Mouse (Mus musculus) kidney, embryonic 15.5 days (tissue): Measurements from ENCODE around the gene Gm42878. TPM values are rescaled to one million over a fixed set of nuclear protein-coding genes. Genes with fewer than 3 reads are reported as not detected.
"Not testable (repeated sequence)": the region's sequence is repeated elsewhere in the genome, so short reads cannot be mapped to it uniquely, and the experiment has no call there.

Source experiments
- ATAC-seq: fragments of 200-750 bp; cut with Nextera tagmentation; replicated peaks from 2 replicates; pipeline ENCODE4 v1.8.0; 2017; ENCODE audit warnings: moderate TSS enrichment; ENCODE audit not compliant: low FRiP score
- H3K27ac ChIP-seq: fragments of 300-500 bp; sonication (generic); 2 replicates; pipeline ENCODE4 v1.5.1; 2015; ENCODE audit warnings: mild to moderate bottlenecking, inconsistent platforms
- H3K27me3 ChIP-seq: fragments of 300-500 bp; sonication (generic); 2 replicates; pipeline ENCODE4 v1.6.1; 2015; ENCODE audit warnings: inconsistent platforms
- H3K36me3 ChIP-seq: fragments of 300-500 bp; sonication (generic); 2 replicates; pipeline ENCODE4 v1.6.1; 2015; ENCODE audit warnings: inconsistent platforms
- H3K4me1 ChIP-seq: fragments of 300-500 bp; sonication (generic); 2 replicates; pipeline ENCODE4 v1.6.1; 2015; ENCODE audit warnings: inconsistent platforms
- H3K4me2 ChIP-seq: fragments of 300-500 bp; sonication (generic); 2 replicates; pipeline ENCODE4 v1.6.1; 2015; ENCODE audit warnings: moderate library complexity, mild to moderate bottlenecking, inconsistent platforms
- H3K4me3 ChIP-seq: fragments of 300-500 bp; sonication (generic); replicated peaks from 2 replicates; pipeline ENCODE4 v1.5.1; 2015; ENCODE audit warnings: mild to moderate bottlenecking, inconsistent platforms
- H3K9ac ChIP-seq: fragments of 300-500 bp; sonication (generic); 2 replicates; pipeline ENCODE4 v1.6.1; 2015; ENCODE audit warnings: mild to moderate bottlenecking, inconsistent platforms
- H3K9me3 ChIP-seq: fragments of 300-500 bp; sonication (generic); replicated peaks from 2 replicates; pipeline ENCODE4 v1.6.1; 2016; ENCODE audit warnings: inconsistent platforms
- WGBS: fragments of 180-500 bp; shearing (Covaris S2); methylation state at CpG from one replicate; pipeline ENCODE4 v1.1.7; 2015; ENCODE audit warnings: mixed read lengths; 5-methylcytosine and 5-hydroxymethylcytosine counted together
- polyA plus RNA-seq: library from polyadenylated mRNA; unstranded; fragments of >200 nt; fragmentation: Nextera tagmentation; extraction: Ambion mirVana; gene quantifications from 2 replicates; pipeline ENCODE4 v1.2.1, GENCODE M21; 2015

Gm42878 gene
- polyA plus RNA-seq, 1 experiment from 2014 or later, result not detected

- not testable (repeated sequence) for H3K4me1 ChIP-seq, H3K9ac ChIP-seq, H3K27me3 ChIP-seq, H3K9me3 ChIP-seq, H3K4me3 ChIP-seq, H3K4me2 ChIP-seq, H3K27ac ChIP-seq, ATAC-seq
- peaks cover 58% of the 10 kb centered on the region for H3K36me3 ChIP-seq
- 90% methylated on average over 11 of the region's 17 CpGs for WGBS
Observed at GRCm38 (mm10) chr5:121519758-121520157, 25.5 kb downstream of the Gm42878 start.

DNA sequence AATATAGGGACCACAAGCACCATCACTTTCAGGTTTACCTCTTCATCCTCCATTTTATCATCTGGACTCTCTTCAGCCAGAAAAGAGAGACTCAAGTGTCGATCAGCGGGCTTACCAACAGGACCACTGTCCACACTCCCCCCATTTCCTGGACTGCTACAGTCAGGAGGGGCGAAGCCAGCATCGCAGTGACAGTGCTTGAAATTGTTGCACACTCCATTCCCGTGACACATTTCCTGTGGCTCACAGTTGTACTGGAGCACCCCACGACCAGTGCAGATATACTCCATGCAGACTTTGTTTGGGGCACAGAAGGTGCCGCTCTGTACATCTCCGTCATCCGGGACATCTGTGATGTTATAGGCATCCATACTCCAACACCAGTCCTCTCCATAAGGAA lies 26.3 kb downstream of the Gm42878 start:
- Histone ChIP-seq H3K27ac (no peak overlapping the region), H3K9ac (no peak overlapping the region), H3K4me3 (no peak overlapping the region), H3K4me2 (no peak overlapping the region), H3K27me3 (no peaks in the 10 kb centered on the region), H3K36me3 (peaks cover 50% of the 10 kb centered on the region), H3K9me3 (no peaks in the 10 kb centered on the region), H3K4me1 (no peaks in the 10 kb centered on the region)
- no peak for ATAC-seq
- 89% methylated on average over 9 of the region's 9 CpGs for WGBS

GRCm38 (mm10) chr5:121510009-121510408 lies 35.3 kb downstream of the Gm42878 start:
- no peaks in the 10 kb centered on the region for H3K27me3 ChIP-seq
- H3K9ac ChIP-seq, result no peak overlapping the region
- no peak overlapping the region for H3K27ac ChIP-seq
- H3K4me2 ChIP-seq, result no peak overlapping the region
- H3K9me3 ChIP-seq, result no peaks in the 10 kb centered on the region
- no peaks in the 10 kb centered on the region for H3K4me1 ChIP-seq
- no peak overlapping the region for H3K4me3 ChIP-seq
- 83% methylated on average over 7 of the region's 7 CpGs for WGBS
- no peak for ATAC-seq
- H3K36me3 ChIP-seq, result no peaks in the 10 kb centered on the region

GRCm38 (mm10) chr5:121506846-121507245 lies 38.4 kb downstream of the Gm42878 start:
- H3K27me3 ChIP-seq, result no peaks in the 10 kb centered on the region
- no peaks in the 10 kb centered on the region for H3K4me1 ChIP-seq
- no peak overlapping the region for H3K27ac ChIP-seq
- no peak overlapping the region for H3K4me3 ChIP-seq
- WGBS, result 91% methylated on average over 1 of the region's 1 CpGs
- no peak overlapping the region for H3K9ac ChIP-seq
- ATAC-seq, result no peak
- no peaks in the 10 kb centered on the region for H3K36me3 ChIP-seq
- H3K9me3 ChIP-seq, result no peaks in the 10 kb centered on the region
- H3K4me2 ChIP-seq, result no peak overlapping the region

DNA sequence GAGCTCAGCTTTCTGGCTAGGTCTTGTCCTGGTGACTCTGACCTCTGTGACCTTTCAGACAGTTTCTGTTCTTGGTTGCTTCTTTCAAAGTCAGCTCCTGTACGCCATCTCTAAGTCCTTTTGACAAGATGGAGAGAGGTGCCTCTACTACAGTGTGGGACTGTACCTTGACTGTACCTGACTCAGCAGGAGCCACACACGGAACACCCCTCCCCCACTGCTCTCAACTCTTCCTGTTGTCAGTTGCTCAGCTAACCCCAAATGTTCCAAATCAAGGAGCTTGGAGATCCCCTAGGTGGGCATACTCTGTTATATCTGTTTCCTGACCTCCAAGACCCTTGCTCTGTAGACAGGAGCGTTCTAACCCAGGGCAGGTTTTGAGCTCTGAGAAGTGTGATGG lies 42.1 kb downstream of the Gm42878 start, which contains the start of gene Adam1b:
Adam1b (minus strand) TSS at position 205 of the 400 bp plus-strand sequence.
- 78% methylated on average over 3 of the region's 3 CpGs for WGBS
- Histone ChIP-seq H3K9me3 (no peaks in the 10 kb centered on the region), H3K4me1 (no peaks in the 10 kb centered on the region), H3K27ac (no peak within 1 kb of the TSS), H3K27me3 (no peaks in the 10 kb centered on the region), H3K36me3 (no peaks in the 10 kb centered on the region), H3K4me2 (no peak within 1 kb of the TSS), H3K9ac (no peak within 1 kb of the TSS), H3K4me3 (no peak within 1 kb of the TSS)
- no peak for ATAC-seq

- not testable (repeated sequence) for H3K9ac ChIP-seq, H3K27ac ChIP-seq, H3K4me3 ChIP-seq, H3K4me2 ChIP-seq, H3K4me1 ChIP-seq, H3K36me3 ChIP-seq, ATAC-seq, H3K9me3 ChIP-seq, H3K27me3 ChIP-seq
- WGBS, result 82% methylated on average over 11 of the region's 17 CpGs
Observed at GRCm38 (mm10) chr5:121501424-121501996, 43.8 kb downstream of the Gm42878 start.

DNA sequence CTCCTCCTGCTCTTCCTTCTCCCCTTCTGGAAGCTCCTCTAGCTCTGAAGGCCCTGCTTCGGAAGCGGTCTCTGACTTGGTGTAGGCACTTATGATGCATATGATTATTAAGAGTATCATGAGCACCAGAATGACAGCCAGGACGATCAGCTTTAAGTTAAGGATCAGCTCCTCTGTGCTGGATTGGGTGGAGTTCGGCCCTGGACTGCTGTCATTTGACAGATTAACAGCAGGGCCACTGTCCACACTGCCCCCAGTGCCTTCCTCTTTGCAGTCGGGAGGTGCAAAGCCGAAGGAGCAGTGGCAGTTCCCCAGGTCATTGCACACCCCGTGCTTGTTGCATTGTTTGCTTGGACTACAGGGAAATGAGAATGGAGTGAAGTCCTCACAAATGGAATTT lies 44.6 kb downstream of the Gm42878 start:
- Histone ChIP-seq H3K36me3 (no peaks in the 10 kb centered on the region), H3K9me3 (no peaks in the 10 kb centered on the region), H3K4me2 (no peak overlapping the region), H3K27me3 (no peaks in the 10 kb centered on the region), H3K27ac (no peak overlapping the region), H3K9ac (no peak overlapping the region), H3K4me1 (no peaks in the 10 kb centered on the region), H3K4me3 (no peak overlapping the region)
- ATAC-seq, result no peak
- 57% methylated on average over 7 of the region's 7 CpGs for WGBS

DNA sequence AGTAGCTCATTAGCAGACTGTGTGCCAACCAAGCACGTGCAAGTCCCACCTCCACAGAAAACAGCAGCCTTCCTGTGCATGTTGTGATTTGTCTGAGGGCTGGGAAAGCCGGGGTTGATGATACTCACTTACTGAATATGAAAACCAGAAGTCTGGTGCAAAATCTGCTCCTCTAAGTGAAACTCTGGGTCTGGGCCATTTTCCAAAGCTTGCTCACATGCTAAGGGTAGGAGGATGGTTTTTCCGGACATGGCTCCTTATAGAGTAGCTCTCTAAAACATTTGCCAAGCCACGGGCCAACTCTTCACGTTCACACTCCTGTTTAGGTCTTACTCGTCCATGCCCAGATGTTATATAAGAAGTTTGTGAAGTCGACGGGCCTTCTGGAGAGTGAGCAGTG lies 52.0 kb downstream of the Gm42878 start:
- no peak overlapping the region for H3K9ac ChIP-seq
- WGBS, result 73% methylated on average over 8 of the region's 8 CpGs
- no peaks in the 10 kb centered on the region for H3K4me1 ChIP-seq
- H3K36me3 ChIP-seq, result no peaks in the 10 kb centered on the region
- no peaks in the 10 kb centered on the region for H3K9me3 ChIP-seq
- no peak overlapping the region for H3K4me3 ChIP-seq
- H3K4me2 ChIP-seq, result no peak overlapping the region
- no peak overlapping the region for H3K27ac ChIP-seq
- no peaks in the 10 kb centered on the region for H3K27me3 ChIP-seq
- no peak for ATAC-seq

GRCm38 (mm10) chr5:121484801-121485200 lies 60.5 kb downstream of the Gm42878 start:
- H3K9ac ChIP-seq, result no peak overlapping the region
- H3K27ac ChIP-seq, result no peak overlapping the region
- ATAC-seq, result no peak
- 81% methylated on average over 5 of the region's 5 CpGs for WGBS
- no peaks in the 10 kb centered on the region for H3K27me3 ChIP-seq
- no peak overlapping the region for H3K4me3 ChIP-seq
- no peak overlapping the region for H3K4me2 ChIP-seq
- H3K4me1 ChIP-seq, result no peaks in the 10 kb centered on the region
- H3K36me3 ChIP-seq, result no peaks in the 10 kb centered on the region
- H3K9me3 ChIP-seq, result no peaks in the 10 kb centered on the region

DNA sequence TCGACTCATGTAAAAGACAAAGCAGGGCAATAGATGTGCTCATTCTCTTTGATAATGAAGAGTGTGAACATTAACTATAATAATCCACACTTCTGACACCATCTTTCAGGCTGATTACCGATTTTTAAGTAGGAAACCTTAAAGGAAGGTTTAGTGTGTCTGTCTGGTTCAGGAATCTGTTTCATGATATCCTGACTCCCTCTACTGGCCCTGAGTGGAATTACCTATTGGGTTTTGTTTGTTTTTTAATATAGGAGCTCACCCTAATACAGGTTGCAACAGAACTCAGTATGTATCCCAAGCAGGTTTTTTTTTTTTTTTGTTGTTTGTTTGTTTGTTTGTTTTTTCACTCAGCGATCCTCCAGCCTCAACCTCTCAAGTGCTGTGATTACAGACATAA lies 67.6 kb downstream of the Gm42878 start:
- H3K27me3 ChIP-seq, result no peaks in the 10 kb centered on the region
- no peak for ATAC-seq
- H3K9ac ChIP-seq, result no peak overlapping the region
- WGBS, result 37% methylated on average over 3 of the region's 3 CpGs
- H3K27ac ChIP-seq, result no peak overlapping the region
- no peak overlapping the region for H3K4me3 ChIP-seq
- H3K4me1 ChIP-seq, result no peaks in the 10 kb centered on the region
- H3K36me3 ChIP-seq, result no peaks in the 10 kb centered on the region
- no peaks in the 10 kb centered on the region for H3K9me3 ChIP-seq
- H3K4me2 ChIP-seq, result no peak overlapping the region

DNA sequence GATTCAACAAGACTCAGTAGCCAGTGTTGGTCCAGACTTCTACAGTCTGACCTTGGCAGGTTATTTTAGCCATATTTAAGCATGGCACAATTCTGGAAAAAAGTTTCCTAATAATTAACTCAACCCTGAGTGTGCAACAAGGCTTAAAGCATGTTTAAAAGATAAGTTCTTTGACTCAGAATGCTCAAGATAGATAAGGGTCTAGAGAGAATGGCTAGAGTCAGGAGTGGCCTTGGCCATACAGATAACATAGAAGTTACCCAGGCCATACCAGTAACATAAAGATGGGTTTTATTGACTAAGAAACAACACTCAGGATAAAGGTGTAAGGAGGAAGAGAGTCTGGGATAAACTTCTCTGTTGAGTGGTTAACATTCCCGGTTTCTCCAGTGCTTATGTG lies 69.2 kb downstream of the Gm42878 start:
- ATAC-seq, result no peak
- 80% methylated on average over 1 of the region's 1 CpGs for WGBS
- H3K36me3 ChIP-seq, result no peaks in the 10 kb centered on the region
- no peak overlapping the region for H3K4me2 ChIP-seq
- no peak overlapping the region for H3K9ac ChIP-seq
- no peak overlapping the region for H3K4me3 ChIP-seq
- H3K4me1 ChIP-seq, result no peaks in the 10 kb centered on the region
- no peak overlapping the region for H3K27ac ChIP-seq
- no peaks in the 10 kb centered on the region for H3K27me3 ChIP-seq
- H3K9me3 ChIP-seq, result no peaks in the 10 kb centered on the region

DNA sequence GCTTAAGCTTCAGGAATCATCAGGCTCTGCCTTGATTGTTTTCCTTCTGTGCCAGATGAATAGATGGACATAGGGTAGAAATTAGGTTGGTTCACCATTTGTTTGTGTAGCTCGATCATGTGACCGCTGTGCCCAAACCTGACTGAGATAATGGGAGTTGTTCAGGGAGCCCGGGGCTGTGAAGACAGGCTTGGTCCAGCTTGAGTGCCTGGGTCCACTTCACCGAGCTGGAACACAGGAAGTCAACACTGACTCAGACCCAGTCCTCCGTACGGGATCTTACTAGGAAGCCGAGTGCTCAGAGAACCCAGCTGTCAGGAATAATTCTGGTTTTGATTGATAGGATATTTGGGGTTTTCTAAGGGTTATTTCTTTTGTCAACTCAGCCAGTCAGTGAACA lies 70.7 kb downstream of the Gm42878 start:
- Histone ChIP-seq H3K4me2 (no peak overlapping the region), H3K4me3 (no peak overlapping the region), H3K27ac (peak overlapping the region; percentile 16), H3K36me3 (no peaks in the 10 kb centered on the region), H3K9me3 (no peaks in the 10 kb centered on the region), H3K27me3 (no peaks in the 10 kb centered on the region), H3K4me1 (no peaks in the 10 kb centered on the region), H3K9ac (no peak overlapping the region)
- no peak for ATAC-seq
- WGBS, result 66% methylated on average over 7 of the region's 7 CpGs

DNA sequence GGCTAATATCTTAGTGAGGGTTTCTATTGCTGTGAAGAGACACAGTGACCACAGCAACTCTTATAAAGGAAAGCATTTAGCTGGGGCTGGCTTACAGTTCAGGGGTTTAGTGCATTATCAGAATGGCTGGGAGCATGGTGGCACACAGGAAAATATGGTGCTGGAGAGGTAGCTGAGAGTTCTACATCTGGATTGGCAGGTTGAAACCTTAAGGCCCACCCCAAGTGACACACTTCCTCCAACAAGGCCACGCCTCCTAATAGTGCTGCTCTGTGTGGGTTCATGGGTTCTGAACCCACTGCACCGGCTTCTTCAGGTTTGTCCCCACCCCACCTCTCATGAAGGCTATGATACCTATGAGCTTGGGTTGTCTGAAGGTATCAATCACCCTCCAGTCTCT lies 72.9 kb downstream of the Gm42878 start:
- H3K27ac ChIP-seq, result no peak overlapping the region
- H3K27me3 ChIP-seq, result no peaks in the 10 kb centered on the region
- no peak overlapping the region for H3K4me3 ChIP-seq
- no peak overlapping the region for H3K9ac ChIP-seq
- H3K4me1 ChIP-seq, result no peaks in the 10 kb centered on the region
- no peak overlapping the region for H3K4me2 ChIP-seq
- WGBS, result 87% methylated on average over 2 of the region's 2 CpGs
- no peaks in the 10 kb centered on the region for H3K9me3 ChIP-seq
- no peaks in the 10 kb centered on the region for H3K36me3 ChIP-seq
- ATAC-seq, result no peak
